Mouse (Mus musculus) CD4-positive helper T cell, adult 2 months (primary cell): Measurements from ENCODE around the gene Stambp.

Source experiments
- DNase-seq: peaks from one replicate; pipeline ENCODE4 v3.0.0-alpha.2; 2012; ENCODE audit warnings: low read depth, missing footprints, low spot score

Gene Stambp

GRCm38 (mm10) chr6:83568901-83569862 lies 3.3 kb downstream of the Stambp start:
- DNase-seq, result peak; percentile 60

GRCm38 (mm10) chr6:83555972-83556371 lies 16.6 kb downstream of the Stambp start:
- DNase-seq, result no peak

GRCm38 (mm10) chr6:83548346-83548745 lies 24.2 kb downstream of the Stambp start:
- DNase-seq, result no peak

GRCm38 (mm10) chr6:83545778-83546177 lies 26.8 kb downstream of the Stambp start:
- no peak for DNase-seq

GRCm38 (mm10) chr6:83541756-83542456 lies 30.6 kb downstream of the Stambp start:
- no peak for DNase-seq

GRCm38 (mm10) chr6:83540017-83540416 lies 32.5 kb downstream of the Stambp start:
- no peak for DNase-seq

GRCm38 (mm10) chr6:83536795-83537059 lies 35.8 kb downstream of the Stambp start:
- DNase-seq, result no peak

GRCm38 (mm10) chr6:83536028-83536794 lies 36.3 kb downstream of the Stambp start, which contains the start of gene Actg2:
Gene Actg2 (minus strand): TSS chr6:83536265.
- DNase-seq, result no peak

- no peak for DNase-seq
Observed at GRCm38 (mm10) chr6:83532608-83533007, 39.9 kb downstream of the Stambp start.

- no peak for DNase-seq
Observed at GRCm38 (mm10) chr6:83523194-83523593, 49.3 kb downstream of the Stambp start.

GRCm38 (mm10) chr6:83521784-83522183 lies 50.7 kb downstream of the Stambp start:
- no peak for DNase-seq

GRCm38 (mm10) chr6:83518637-83519036 lies 53.9 kb downstream of the Stambp start:
- DNase-seq, result no peak

GRCm38 (mm10) chr6:83515172-83515571 lies 57.4 kb downstream of the Stambp start:
- no peak for DNase-seq

- peak; percentile 72 for DNase-seq
Observed at GRCm38 (mm10) chr6:83512495-83512894, 60.0 kb downstream of the Stambp start.

- DNase-seq, result no peak
Observed at GRCm38 (mm10) chr6:83510210-83510609, 62.3 kb downstream of the Stambp start.

GRCm38 (mm10) chr6:83509442-83509841 lies 63.1 kb downstream of the Stambp start:
- DNase-seq, result no peak

- DNase-seq, result no peak
Observed at GRCm38 (mm10) chr6:83507168-83507546, 65.4 kb downstream of the Stambp start.

- peak; percentile 100 for DNase-seq
Observed at GRCm38 (mm10) chr6:83506258-83507167, 66.0 kb downstream of the Stambp start, which contains the start of gene Dguok. Gene Dguok (minus strand): TSS chr6:83506969.

- no peak for DNase-seq
Observed at GRCm38 (mm10) chr6:83505554-83505953, 67.0 kb downstream of the Stambp start.

- DNase-seq, result peak; percentile 42
Observed at GRCm38 (mm10) chr6:83503361-83503760, 69.2 kb downstream of the Stambp start.

- no peak for DNase-seq
Observed at GRCm38 (mm10) chr6:83502656-83503055, 69.9 kb downstream of the Stambp start.
